Mouse (Mus musculus): ENCODE results near the gene Cntrob.

The Cntrob gene

DNA sequence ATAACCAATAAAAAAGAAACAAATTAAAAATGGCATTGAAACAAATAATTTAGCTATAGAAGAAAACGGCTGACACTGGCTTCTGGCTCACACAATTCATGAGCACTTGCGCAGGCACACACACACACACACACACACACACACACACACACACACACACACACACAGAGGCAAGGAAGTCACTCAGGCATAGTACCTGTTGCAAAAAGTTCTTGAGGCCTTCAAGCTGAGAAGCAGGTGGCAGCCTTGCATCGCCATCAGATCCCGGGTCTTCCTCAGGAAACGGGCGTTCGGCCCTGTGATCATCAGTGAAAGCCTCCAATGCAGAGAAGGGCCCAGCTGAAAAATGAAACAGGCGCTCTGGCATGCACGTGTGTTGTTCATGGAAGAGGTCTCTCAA lies 18.3 kb downstream of the Cntrob start:
- in situ Hi-C loops (cut with MboI; ENCODE audit: low sequenced_read_pairs), result no loop called here

DNA sequence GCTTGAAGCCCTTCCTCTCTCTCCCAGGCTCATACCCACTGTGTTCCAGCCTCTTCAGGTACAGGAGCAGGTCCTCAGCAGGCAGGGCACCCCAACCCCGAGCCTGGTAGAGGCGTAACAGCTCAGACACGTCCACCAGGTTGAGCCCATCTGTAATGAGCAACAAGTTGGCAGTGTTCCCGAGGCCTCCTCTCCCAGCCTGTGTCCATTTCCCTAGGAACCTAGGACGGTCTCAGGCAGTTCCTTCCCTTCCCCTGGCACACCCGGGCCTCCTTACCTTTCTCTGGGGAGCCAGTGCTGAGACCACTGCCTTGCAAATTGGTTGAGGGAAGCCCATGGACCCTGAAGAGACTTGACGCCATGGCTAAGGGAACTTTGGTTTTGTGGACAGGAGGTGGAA lies 20.8 kb downstream of the Cntrob start:
- in situ Hi-C loops (cut with MboI; ENCODE audit: low sequenced_read_pairs), result no loop called here

DNA sequence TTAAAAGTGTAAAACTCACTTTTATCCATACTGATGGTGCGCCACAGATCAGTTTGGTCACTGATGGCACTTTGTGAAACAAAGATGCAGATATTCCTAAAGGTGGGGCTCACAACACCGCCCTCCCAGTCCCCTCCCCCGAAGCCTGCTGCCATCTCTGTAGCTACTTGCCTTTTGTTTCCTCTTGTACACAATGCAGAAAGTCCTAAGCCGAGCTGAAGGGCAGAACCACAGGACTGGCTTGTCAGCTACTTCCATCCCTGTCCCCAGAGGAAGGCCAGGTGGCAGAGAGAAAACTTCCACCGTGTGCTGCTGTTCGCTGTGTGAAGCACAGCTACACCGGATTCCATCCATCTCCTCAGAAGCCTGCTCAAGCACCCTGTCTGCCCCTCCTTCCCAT lies 25.3 kb downstream of the Cntrob start:
- in situ Hi-C loops (cut with MboI; ENCODE audit: low sequenced_read_pairs), result no loop called here

DNA sequence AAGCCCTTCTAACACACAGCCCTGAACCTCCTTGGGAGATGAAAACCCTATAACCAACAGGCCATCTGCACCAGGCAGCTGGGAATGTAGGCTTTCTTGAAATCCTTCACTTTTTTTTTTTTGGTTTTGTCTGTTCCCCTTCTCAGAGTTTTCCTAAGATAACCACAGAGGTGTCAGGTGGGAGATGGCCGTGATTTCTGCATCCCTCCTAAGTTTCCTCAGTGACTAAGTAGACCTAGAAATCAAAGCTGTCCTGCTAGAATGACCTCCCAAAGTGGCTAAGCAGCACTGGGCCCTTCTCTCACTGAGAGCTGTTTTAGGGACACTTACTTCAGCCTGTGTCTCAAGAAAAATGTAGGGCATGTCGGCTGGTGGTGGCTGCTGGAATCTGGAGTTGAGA lies 25.8 kb downstream of the Cntrob start:
- in situ Hi-C loops (cut with MboI; ENCODE audit: low sequenced_read_pairs), result no loop called here

DNA sequence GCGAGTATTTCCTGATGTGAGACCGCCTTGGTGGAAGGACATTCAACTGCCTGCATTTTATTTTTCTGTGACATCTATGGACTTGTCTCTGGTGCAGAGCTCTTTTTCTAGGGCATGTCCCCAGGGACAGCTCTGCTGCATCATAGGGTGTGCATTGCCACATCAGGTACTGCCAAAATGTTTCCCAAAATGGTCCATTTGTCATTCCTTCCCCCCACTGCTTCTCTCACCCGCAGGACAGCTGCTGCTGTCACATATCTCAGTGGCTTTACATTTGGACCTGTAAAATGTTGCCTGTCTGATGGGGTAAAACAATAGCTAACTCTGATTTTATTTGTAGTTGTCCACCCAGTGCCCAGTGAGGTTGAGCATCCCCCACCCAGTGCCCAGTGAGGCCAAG lies 28.3 kb downstream of the Cntrob start:
- in situ Hi-C loops (cut with MboI; ENCODE audit: low sequenced_read_pairs), result no loop called here

DNA sequence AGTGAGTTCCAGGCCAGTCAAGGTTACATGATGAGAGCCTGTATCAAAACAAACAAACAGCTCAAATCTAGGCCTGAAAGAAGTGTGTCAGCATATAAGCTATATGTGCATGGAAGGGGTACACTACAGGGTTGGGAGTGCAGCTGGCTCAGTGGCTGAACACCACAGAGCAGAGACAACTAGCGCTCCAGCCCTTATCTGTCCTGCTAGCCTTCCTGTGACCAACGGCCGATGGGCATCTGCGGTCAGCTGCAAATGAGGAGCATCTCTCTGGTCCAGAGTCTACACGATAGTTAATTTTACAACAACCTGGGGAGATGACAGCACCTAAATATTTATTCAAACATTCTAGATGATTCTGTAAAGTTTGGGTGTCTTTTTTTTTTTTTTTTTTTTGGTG lies 32.5 kb downstream of the Cntrob start:
- in situ Hi-C loops (cut with MboI; ENCODE audit: low sequenced_read_pairs), result no loop called here

DNA sequence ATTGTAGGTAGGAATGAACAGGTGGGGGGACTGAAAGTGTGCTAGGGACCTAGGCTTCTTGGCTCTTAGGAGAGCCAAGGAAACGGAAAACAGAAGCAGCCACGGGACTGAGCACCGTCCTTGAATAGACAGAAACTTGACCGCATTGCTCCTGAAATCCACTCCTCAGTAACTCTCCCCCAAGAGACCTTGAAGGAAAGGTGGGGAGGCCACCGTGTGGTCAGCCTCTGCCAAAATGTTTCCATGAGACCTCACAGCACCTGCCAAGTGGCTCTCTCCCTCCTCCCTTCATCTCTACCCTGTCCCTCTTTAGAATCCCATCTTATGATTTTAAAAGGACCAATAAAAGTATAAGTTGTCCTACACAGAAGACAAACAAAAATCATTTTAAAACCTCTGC lies 46.3 kb downstream of the Cntrob start:
- in situ Hi-C loops (cut with MboI; ENCODE audit: low sequenced_read_pairs), result no loop called here

DNA sequence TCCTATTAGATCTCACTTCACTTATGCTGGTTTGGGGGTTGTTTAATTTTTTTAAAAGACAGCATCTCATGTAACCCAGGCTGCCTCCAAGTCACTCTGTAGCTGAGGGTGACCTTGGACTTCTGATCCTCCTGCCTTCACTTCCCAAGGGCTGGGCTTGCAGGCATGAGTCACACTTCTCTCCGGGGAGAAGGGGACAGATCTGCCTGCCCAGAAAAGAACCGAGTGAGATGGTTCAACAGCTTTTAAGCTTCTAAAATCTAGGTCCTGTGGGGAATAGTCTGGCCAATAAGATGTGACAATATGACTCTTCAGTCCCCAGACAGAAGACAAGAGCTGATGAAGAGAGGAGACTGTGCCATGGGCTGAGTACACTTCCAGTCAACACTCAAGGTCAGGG lies 47.5 kb downstream of the Cntrob start:
- in situ Hi-C loops (cut with MboI; ENCODE audit: low sequenced_read_pairs), result no loop called here

DNA sequence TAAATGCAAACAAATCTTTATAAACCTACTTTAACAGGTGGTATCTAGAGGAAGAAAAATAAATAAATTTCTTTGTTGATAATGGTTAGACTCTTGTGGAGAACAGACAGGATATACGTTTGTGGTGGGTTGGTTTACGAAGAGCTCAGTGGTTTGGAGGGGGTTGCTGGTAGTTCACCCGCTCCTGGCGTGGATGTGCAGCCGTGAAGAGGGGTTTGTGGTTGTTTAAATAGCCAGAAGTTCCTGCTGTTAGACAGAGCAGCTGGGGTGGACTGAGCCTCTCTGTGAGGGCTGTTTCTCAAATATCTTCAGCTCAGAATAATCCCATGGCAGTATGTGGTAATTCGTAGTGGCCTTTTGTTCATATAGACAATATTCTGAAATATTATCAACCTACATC lies 47.9 kb downstream of the Cntrob start:
- in situ Hi-C loops (cut with MboI; ENCODE audit: low sequenced_read_pairs), result no loop called here

DNA sequence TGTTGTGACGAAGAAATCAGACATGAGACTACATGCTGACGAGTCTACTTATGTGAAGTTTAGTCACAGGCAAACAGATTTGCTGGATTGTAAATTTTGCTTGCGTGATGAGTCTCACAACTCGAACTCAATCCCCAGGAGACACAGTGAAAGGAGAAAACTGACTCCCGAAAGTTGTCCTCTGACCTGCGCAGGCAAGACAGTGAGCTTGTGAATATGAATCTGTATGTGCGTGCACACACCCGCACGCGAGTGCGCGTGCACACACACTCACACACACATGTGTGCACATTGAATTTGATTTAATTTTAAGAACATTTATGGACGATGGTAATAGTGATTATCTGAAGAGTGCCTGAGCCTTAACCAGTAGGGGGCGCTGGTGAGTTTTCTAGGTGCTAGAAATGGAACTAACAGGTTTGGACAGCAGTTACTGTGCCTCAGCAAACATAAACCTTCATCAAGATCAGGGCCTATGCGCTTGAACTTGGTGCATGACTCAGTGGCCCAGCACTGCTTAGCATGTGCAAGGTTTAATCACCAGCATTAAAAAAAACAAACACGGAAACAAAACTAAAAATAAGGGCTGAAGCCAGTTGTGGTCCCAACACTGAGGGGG lies 51.3 kb downstream of the Cntrob start:
- in situ Hi-C loops (cut with MboI; ENCODE audit: low sequenced_read_pairs), result no loop called here

DNA sequence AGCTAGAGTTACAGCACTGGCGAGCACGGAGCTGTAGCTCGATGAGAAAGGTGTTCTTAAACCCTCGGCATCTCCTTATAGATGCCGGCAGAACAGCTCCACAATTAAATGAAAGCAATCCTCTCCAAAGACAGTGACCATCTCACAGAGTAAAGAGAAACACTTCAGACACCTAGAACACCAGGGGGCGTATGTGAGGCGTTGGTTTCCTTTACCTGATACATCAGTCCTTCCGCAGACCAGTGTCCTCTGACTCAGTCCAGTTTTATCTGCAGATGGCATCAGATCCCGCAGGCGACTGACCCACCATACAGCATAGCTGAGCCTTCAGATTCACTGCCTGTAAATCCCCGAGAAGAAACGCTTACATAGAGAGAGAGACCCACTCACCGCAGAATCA lies 54.0 kb downstream of the Cntrob start:
- in situ Hi-C loops (cut with MboI; ENCODE audit: low sequenced_read_pairs), result no loop called here

DNA sequence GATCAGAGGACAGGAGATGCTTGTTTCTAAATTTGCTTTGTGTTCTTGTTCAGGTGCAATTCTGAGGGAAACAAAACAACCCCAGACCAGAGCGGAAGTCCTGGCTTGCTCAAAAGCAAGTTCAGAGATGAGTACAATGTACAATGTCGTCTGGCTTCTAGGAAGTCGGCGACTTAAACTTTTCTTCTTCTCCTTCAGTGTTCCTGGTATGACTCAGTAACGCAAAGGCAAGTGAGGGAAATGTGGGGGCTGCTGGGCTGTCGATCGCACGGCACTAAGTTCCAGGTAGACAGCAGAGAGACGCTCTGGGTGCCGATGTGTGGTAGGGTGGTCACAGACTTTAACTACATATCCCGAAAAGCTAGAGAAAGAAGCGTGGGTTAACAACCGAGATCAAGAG lies 55.5 kb downstream of the Cntrob start:
- in situ Hi-C loops (cut with MboI; ENCODE audit: low sequenced_read_pairs), result no loop called here

DNA sequence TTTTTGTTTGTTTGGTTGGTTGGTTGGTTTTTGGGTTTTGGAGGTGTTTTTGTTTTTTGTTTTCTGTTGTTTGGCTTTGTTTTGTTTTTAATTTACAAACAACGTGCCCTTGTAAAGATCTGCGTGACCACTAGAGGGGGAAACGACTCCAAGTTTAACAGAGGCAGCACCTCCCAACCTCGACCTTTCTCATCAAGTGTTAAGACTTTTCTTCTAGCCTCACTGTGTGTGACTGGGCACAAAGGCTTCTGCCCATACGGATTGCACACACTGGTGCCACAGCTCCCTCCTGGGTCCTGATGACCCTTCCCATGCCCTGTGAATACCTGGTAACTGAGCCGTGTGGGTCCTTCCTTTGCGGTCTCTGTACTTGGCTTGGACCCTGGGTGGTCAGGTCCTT lies 56.2 kb downstream of the Cntrob start:
- in situ Hi-C loops (cut with MboI; ENCODE audit: low sequenced_read_pairs), result no loop called here

DNA sequence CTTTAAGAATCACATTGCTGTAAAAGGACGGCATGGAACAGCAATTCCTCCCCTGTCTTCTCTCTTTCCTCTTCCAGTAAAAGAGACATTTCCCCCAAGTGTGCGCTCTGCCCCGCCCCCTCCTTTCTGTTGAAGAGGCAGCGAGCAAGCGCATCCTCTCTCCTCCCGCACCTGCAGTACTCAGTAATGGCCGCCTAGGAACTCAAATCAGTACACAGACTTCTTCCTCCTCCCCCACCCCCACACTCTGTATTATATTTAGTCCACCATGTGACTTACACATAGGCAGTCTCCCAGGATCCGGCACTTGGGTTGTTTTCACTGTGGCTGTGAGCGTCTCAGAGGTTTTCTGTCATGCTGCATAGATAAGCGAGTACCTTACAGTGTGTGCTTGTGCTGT lies 57.3 kb downstream of the Cntrob start:
- in situ Hi-C loops (cut with MboI; ENCODE audit: low sequenced_read_pairs), result no loop called here

DNA sequence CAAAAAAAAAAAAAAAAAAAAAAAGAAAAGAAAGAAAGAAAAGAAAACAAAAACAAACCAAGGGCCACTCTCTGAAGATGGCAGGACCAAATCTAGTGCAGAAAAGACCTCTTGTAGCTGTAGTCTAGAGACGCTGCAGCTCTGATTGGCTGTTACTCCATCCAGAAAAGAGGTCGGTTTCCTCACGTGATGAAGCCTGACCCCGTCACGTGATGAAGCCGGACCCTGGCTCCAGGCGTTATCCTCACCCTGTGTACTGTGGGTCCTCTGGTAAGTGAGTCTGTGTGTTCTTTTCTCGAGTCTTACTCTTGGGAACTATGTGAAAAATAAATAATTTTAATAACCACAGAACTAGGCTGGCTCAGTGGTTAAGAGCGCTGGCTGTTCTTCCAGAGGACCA lies 58.2 kb downstream of the Cntrob start:
- in situ Hi-C loops (cut with MboI; ENCODE audit: low sequenced_read_pairs), result no loop called here

DNA sequence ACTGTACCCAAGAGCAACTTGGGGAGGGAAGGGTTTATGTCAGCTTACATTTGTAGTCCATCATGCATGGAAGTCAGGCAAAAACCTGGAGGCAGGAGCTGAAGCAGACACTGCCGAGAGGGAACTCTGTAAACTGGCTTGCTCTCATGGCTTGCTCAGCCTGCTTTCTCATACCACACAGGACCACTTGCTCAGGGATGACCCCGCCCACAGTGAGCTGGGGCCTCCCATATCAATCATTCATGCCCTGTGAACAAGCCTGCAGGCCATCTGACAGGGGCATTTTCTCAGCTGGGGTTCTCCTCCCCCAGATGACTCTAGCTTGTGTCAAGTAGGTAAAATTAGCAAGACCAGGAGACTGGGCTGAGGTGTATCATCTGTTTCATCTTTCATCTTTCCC lies 59.3 kb downstream of the Cntrob start:
- in situ Hi-C loops (cut with MboI; ENCODE audit: low sequenced_read_pairs), result no loop called here

DNA sequence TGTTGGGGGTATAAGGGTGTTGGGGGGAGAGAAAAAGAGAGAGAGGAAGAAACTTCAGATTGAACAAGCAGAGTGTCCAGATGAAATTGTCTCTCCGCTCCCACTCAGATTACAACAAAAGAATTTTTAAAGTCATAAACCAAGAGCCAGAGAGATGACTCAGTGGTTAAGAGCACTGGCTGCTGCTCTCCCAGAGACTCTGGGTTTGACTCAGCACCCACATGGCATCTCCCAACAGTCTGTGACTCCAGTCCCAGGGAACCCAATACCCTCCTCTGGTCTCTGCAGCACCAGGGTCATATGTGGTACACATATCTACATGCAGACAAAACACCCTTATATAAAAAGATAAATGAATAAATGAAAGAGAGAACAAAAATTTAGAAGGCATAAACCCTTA lies 63.5 kb downstream of the Cntrob start:
- in situ Hi-C loops (cut with MboI; ENCODE audit: low sequenced_read_pairs), result no loop called here

DNA sequence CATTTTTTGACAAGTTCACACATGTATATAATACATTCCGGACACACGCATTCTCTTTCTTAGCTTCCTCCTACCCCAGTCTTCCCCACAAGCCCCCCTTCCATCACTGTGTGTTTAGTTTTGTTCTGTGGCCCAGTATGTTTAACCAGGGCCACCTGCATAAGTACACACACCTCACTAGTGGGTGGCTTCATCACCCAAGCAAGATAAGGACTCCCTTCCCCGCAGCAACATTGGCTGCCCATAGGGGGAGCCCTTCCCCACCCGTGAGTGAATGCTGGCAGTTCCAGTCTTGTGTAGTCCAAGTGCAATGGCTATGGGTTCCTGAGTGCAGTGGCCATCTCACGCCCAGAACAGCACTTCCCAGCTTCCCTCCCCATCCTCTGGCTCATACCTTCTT lies 65.3 kb downstream of the Cntrob start:
- in situ Hi-C loops (cut with MboI; ENCODE audit: low sequenced_read_pairs), result loop anchor here (5.0 to 10.0 kb wide), 2 partner anchors 124 to 257 kb away; no protein-coding TSS in a partner anchor

DNA sequence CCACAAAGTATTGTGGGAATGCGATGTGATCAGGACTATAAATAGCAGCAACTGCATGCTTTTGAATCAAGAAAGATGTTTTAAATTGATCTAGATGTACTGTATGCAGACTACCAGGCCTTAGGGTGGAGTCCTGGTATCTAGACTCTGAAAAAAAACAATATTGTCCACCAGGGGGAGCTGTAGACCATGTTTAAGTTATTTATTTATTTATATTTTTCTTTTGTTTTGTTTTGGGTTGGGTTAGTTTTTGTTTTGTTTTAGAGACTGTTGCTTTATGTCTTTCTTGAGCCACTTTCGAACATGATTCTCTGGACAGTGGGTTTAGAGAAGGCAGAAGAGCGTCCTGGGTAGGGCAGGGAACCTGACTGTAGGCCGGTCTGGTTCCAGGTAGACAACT lies 65.8 kb downstream of the Cntrob start:
- in situ Hi-C loops (cut with MboI; ENCODE audit: low sequenced_read_pairs), result loop anchor here (5.0 to 10.0 kb wide), 2 partner anchors 124 to 257 kb away; no protein-coding TSS in a partner anchor

DNA sequence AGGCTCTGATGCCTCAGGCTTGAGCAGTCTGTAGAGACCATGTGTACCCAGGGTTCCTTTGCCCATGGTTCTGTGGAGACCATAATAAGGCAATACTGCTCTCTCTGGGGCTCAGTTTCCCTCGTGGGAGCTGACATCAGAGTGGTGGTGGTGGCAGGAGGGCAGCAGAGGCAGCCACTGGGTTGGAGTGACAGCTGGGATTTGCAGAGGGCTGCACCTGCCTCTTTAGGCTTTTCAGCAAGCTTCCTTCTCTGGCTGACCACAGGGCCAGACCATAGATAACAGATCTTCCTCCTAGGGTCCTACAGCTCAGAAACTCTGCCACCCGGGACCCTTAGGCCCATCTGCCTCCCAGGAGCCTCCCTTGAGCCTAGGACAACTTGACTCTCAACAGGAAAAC lies 66.5 kb downstream of the Cntrob start:
- in situ Hi-C loops (cut with MboI; ENCODE audit: low sequenced_read_pairs), result loop anchor here (5.0 to 10.0 kb wide), 2 partner anchors 125 to 258 kb away; no protein-coding TSS in a partner anchor

DNA sequence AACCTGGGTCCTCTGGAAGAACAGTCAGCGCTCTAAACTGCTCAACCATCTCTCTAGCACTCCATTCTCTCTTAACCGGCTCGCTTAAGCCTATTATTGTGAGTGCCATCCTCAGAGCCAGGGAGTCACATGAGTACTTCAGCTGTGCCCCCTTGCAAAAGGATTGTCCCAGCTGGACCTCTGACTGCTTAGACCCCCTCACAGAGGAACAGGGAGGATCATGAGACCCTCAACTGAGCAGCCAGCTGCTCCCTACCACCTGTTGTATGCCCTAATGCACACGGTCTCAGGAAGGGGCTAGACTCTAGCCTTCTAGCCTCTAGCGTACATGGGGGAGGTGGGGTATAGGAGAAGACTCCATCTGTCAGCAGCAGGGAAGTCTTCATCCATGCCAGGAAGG lies 68.8 kb downstream of the Cntrob start:
- in situ Hi-C loops (cut with MboI; ENCODE audit: low sequenced_read_pairs), result loop anchor here (5.0 to 10.0 kb wide), 3 partner anchors 63 to 260 kb away; no protein-coding TSS in a partner anchor

DNA sequence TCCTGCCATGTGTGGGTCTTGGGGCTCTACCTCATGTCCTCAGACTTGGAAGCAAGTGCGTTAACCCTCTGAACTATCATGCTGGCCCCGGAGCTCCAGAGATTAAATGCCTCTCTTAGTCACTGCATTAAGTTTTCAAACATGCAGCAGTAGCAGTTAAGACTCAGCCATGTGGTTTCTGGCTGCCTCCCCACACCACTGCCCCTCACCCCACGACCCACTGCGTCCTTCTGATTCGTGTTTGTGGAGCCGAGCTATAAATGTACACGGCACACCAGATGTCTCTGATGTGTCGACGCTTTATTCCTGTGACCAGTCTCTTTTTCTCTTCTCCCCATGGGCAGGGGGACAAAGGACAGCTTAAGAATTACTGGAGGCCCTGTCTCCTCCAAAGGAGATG lies 70.4 kb downstream of the Cntrob start:
- in situ Hi-C loops (cut with MboI; ENCODE audit: low sequenced_read_pairs), result loop anchor here (5.0 to 10.0 kb wide), 2 partner anchors 61 to 262 kb away; no protein-coding TSS in a partner anchor

DNA sequence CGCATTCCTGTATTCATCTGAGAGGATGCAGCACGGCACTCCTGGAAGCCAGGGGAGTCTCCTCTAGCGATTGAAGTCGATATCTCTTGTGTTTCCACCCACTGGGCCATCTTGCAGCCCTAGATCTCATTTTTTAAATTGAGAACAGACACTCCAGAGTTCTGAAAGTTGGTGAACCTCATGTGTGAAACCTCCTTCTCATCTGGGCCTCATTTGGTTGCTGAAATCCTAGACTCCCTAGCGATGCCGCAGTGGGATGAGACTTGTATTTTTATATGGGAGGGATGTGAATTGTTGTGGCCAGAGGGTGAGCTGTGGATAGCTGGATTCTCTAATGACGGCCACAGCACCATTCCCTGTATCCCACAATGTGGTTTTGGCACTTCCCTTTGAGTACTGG lies 71.6 kb downstream of the Cntrob start:
- in situ Hi-C loops (cut with MboI; ENCODE audit: low sequenced_read_pairs), result loop anchor here (5.0 to 10.0 kb wide), 2 partner anchors 60 to 263 kb away; no protein-coding TSS in a partner anchor

Data from CH12F3 (cell line).